Mouse (Mus musculus) heart, postnatal 0 days (tissue): ENCODE data around the gene Plp2.

Experiments used
- CTCF ChIP-seq: IDR thresholded peaks from 2 replicates; pipeline ENCODE4 v1.5.1; 2016; ENCODE audit warnings: antibody characterized with exemption, control low read depth, low read depth
- EP300 ChIP-seq: IDR thresholded peaks from 2 replicates; pipeline ENCODE4 v1.6.1; 2016; ENCODE audit warnings: antibody characterized with exemption, low read depth

DNA sequence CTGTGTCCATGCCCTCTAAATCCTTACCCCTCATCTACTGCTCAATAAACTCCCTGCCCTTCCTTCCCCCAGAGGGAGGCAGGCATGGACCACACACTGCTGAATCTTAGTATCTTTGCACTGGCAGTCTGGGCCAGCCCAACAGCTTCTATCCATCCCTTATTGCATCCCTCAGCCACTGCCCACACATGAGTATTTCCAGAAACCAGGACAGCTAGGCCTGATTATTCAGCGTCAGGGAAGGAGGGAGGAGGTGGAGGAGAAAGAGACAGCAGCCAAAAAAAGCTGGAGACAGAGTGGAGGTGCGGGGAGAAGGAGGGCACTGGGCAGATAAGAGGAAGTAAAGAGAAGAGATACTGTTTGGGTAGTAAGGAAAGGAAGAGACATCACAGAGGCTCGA, 36.1 kb downstream of the Plp2 start:
- TF ChIP-seq CTCF (no peak), EP300 (no peak)
